Mouse (Mus musculus): ENCODE results near the gene Atp7a. TPM values are rescaled to one million over a fixed set of nuclear protein-coding genes. Genes with fewer than 3 reads are reported as not detected.
"Not testable (repeated sequence)": the region's sequence is repeated elsewhere in the genome, so short reads cannot be mapped to it uniquely, and the experiment has no call there.

The Atp7a gene
- 10 to 100 TPM; 34.1 to 39.3 TPM for total RNA-seq (2021)
- long read RNA-seq, experiment 1, result 0 reads
- long read RNA-seq, experiment 2, partial matches to known transcripts, result 1 of 3 reads
- long read RNA-seq, experiment 2, other reads (novel, unspliced or antisense), result 2 of 3 reads

DNA sequence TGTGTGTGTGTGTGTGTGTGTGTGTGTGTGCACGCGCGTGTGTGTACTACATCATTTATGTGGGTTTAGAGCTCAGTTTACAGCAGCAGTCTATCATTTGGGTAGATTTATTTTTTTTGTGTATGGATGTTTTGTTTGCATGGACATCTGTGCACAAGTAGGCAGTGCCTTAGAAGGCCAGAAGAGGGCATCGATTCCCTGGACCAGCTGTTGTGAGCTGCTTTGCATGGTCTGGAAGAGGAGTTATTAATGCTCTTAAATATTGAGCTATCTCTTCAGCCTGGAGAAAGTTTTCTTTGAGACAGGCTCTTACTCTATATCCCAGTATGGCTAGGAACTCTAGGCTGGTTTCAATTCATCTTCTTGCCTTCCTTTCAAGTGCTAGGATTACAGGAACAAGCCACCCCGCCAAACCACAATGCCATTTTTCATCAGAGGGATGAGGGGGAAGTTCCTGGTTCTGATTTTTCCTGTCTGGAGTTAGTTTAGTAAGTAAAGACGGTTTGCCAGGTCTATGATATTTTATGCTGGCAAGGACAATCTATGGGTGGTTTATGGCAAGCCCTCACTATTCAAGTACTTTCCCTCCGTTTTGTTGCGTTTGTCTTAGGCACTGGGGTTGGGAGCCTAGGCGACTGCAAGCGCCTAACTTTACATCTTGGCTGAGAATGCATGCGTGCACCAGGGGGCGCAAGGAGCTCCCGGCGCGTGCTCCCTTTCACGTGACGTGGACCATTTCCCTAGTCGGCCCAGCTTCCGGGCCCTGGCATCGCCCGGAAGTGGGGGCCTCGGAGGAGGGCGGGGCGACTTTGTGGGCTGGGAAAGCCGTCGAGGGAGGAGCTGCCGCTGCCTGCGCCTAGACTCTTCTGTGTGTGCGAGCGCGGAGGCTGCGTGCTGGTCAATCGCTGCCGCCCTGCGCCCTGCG lies at the start of gene Atp7a:
Gene Atp7a, plus strand, starts transcription at position 859 of the 925 bp plus-strand sequence.
- peak; percentile 67 to 77 for DNase-seq (ENCODE audit: low spot score in 2 of 2)

DNA sequence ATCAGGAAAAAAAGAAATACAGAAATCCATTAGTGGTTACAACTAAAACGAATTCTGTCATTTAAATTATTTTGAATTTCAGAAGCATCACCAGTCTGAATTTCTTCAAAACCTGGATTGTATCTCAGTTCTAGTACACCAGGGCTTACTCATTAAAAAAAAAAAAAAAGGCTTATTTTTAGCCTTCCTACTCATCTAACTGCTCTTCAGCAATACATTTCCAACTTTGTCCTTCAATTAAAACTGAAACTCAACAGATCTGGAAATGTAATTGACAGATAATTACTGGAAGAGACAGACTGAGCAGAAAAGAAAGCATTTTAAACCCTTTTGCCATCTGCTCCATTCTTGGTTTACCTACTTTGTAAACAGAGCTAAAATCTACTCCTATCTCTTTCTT lies 25.5 kb upstream of the Atp7a start:
- DNase-seq (ENCODE audit: low spot score in 2 of 2), result no peak

DNA sequence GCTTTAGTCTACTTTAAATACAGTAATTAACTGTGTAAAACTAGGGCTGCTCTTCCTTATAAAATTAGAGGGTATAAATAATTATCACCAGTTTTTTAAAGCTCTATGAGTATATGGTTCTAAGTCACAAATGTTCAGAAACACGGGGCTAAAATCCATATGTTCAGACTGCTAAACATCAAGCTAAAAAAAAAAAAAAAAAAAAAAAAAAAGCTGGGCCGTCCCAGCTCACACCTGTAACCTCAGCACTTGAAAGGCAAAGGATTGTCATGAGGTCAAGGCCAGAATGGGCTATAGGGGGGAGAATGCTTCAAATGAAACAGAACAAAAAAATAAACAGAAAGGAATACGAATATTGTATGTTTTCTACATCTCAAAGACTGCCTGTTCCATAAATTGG lies 16.3 kb upstream of the Atp7a start:
- DNase-seq (ENCODE audit: low spot score in 2 of 2), result no peak

DNA sequence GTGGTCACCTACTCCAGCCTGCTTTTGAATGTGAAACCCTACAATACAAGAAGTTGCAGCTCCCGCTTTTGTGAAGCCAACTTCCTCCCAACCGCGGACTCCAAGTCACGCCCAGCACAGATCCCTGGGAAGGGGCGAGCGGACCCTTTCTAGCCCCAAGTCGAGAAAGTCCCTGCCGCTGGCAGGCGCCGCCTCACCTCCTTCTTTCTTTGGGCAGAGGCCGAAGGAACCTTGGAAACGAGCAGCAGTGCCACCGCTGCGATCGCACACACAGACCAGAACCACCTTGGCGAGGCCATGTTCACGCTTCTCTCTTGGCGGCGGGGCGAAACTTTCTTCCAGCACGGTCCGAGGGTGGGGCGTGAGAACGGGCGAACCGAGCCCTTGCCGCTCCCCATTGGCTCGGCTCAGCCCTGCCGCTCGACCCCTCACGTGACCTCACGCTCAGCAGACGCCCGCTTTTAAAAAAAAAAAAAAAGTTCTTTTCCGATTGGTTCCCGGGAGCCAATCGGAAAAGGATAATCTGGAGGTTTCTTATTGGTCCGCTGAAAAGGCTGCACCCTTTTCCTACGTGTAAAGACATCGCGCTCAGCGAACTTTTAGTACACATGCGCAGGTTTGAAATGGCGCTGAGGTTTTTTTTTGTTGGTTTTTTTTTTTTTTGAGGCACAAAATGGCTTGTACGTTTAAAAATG lies 15.5 kb upstream of the Atp7a start, which contains the start of gene Magt1:
Gene Magt1, minus strand, starts transcription at position 442 of the 695 bp plus-strand sequence.
- peak; percentile 17 to 59 for DNase-seq (ENCODE audit: low spot score in 2 of 2)

DNA sequence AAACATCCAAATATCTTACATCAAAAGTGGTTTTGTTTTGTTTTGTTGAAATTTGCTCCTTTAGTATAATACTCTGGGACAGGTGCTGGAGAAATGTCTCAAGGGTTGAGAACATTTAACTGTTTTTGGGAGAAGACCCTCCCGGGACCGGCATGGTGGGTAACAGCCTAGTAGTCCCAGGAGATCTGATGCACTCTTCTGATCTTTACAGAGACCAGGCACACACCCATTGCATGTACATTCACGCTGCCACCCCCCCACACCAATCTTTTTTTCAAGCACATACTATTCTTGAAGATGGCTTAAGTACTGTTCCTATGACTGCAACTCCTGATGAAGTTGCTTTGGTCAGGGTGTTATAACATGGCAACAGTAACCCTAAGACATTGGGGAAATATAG lies 14.5 kb upstream of the Atp7a start:
- no peak for DNase-seq (ENCODE audit: low spot score in 2 of 2)

DNA sequence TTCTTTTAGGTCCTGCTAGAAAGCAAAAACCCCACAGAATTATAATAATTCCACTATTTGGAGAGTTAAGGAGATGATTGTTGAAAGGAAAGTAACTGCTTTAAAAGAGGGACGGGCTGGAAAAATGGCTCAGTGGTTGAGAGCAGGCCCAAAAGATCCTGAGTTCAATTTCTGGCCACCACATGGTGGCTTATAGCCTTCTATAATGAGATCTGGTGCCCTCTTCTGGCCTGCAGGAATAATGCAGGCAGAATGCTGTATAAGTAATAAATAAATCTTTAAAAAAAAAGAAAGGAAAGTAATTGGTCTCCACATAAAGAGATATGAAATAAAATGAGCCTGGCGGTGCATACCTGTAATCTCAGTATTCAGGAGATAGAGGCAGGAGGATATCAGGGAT lies 13.9 kb upstream of the Atp7a start:
- DNase-seq (ENCODE audit: low spot score in 2 of 2), result no peak

DNA sequence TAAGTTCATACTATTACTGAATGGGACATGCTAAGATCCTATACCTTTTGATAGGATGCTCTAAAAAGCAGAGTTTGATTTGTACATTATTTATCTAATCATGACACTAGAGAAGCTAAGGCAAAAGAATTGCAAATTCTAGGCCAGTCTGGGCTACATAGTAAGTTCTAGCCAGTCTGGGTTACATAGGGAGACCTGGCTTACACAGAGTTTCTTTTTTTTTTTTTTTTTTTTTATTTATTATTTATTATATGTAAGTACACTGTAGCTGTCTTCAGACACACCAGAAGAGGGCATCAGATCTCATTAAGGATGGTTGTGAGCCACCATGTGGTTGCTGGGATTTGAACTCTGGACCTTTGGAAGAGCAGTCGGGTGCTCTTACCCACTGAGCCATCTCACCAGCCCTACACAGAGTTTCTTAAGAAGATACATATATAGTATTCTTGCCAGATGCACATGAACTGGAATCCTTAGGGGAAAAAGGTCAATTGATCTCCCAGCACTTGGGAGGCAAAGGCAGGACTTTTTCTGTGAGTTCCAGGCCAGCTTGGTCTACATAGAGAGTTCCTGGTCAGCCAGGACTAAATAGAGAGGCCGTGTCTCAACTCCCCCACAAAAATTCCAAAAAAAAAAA lies 12.2 kb upstream of the Atp7a start:
- DNase-seq (ENCODE audit: low spot score in 2 of 2), result not testable (repeated sequence)

DNA sequence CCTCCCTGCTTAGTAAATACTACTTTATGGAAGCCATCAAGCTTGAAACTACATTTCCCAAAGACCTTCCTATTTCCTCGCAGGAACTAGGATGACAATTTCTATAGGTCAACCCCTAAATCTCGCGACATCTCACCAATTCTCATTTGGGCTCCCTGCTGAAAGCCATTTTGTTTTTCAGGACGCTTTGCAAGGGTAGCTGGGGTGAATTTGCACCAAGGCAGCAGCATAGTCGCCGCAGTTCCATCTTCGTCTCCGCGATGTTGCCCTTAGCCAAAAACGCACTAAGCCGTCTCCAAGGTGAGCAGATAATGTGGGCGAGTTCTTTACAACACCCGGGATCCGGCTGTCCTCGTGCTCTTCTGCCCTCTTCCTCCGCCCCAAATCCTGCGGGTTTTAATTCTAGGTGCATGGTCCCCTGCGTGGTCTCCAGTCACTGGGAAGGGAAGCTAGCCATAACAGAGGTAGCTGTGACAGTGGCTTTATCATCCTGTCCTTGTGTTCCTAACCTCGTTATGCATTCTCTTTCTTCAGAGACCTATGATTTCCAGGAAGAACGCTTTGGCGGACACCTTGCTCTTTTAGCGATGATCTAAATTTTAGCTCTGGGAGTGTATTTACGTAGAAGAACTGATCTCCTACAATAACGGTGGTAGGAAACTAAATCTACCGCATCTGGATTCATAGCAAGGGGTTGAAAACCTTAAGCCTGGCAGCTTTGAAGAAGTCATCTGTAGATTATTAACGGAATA lies 11.3 kb upstream of the Atp7a start, which contains the start of gene Cox7b:
Gene Cox7b, plus strand, starts transcription at position 130 of the 752 bp plus-strand sequence.
- peak; percentile 10 to 44 for DNase-seq (ENCODE audit: low spot score in 2 of 2)

DNA sequence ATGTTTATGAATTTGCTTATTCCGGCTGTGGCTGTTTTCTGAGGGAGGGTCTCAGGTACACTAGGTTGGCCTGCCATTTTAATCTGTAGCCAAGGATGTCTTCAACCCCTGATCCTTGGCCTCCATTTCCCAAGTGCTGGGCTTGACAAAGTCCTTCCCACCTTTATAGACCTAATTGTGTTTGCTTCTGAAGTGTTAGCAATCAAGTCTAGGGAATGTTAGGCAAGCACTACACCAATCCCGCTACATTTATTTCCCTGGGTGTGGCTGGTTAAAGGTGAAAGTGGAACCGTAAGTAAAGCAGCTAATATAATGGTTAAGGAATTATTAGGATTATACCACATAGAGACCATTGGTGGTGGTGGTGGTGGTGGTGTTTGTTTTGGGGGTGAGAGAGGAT lies 10.0 kb upstream of the Atp7a start:
- no peak for DNase-seq (ENCODE audit: low spot score in 2 of 2)

DNA sequence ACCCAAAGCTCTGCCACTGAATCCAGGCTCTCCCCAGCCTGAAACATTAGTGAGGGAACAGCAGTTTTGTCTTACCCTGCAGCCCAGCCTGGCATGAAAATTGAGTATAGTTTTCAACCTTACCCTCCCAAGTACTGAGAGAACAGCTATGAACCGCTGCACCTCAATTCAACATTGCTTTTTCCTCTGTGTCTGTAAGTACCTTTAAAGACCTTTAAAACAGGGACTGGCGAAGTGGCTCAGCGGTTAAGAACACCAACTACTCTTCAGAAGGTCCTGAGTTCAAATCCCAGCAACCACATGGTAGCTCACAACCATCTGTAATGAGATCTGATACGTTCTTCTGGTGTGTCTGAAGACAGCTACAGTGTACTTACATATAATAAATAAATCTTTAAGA lies 9.6 kb upstream of the Atp7a start:
- DNase-seq (ENCODE audit: low spot score in 2 of 2), result no peak

DNA sequence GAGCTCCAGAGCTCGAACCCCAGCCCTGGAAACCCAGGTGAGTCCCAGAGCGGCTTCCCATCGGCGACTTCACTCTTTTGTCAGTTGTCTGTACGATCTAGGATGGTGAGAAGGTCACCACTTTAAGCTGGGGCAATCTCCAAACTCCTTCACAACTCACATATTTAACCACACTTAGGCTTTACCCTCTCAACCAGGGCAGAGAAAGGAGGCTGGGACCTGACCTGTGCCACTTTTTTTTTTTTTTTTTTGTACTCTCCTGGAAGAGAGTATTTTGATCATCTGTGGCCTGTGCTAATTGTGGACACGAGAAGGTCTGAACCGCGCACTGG lies 233 bp downstream of the Atp7a start:
- no peak for DNase-seq (ENCODE audit: low spot score in 2 of 2)

DNA sequence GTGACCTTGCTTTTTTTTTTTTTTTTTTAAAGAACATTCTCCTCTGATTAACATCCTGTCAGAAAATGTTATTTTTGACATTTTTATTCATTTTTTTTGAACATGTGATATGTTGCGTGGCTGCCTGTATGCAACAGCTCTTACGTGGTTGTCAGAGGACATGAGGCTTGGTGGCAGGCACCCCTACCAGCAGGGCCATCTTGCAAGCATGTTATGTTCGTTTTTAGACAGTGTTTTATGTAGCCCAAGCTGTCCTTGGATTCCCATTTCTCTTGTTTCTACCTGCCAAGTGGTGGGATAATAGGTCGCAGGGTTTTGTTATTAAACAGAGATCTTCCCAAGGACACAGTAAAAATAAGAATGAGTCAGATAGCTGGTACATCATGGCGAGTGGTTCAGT lies 3.1 kb downstream of the Atp7a start:
- no peak for DNase-seq (ENCODE audit: low spot score in 2 of 2)

DNA sequence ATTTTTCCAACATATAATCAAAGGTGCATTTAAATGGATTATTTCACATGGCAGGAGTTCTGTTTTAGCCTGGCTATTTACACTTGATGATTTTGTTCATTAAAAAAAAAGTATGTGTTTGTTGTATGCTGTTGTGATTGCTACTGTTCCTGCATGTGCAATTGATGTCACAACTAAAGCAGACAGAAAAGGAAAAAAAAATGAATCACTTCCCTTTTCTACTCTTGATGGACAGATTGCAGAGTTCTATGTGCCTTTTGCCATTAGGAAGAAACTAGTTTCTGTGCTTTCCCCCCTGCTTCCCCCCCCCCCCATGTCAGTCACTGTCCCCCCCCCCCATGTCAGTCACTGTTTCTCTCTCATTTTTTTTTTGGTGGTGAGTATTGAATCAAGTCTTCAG lies 4.0 kb downstream of the Atp7a start:
- DNase-seq (ENCODE audit: low spot score in 2 of 2), result no peak

DNA sequence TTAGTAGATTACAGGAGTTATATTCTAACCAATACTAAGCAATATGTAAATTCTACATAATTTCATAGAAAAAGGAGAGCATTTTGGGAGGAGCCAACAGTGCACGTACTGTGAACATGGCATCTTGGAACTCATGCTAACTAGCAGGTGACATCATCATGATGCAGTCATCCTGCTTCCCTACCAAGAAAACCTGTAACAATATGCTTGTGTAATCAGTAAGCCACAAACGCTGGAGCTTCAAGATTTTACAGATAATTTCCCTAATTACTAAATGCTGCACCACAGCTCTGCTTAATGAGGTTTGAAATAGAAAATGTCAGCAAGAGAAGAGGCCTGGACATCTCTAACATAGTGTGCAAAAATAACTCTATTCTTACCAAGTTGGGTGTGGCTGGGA lies 8.7 kb downstream of the Atp7a start:
- no peak for DNase-seq (ENCODE audit: low spot score in 2 of 2)

DNA sequence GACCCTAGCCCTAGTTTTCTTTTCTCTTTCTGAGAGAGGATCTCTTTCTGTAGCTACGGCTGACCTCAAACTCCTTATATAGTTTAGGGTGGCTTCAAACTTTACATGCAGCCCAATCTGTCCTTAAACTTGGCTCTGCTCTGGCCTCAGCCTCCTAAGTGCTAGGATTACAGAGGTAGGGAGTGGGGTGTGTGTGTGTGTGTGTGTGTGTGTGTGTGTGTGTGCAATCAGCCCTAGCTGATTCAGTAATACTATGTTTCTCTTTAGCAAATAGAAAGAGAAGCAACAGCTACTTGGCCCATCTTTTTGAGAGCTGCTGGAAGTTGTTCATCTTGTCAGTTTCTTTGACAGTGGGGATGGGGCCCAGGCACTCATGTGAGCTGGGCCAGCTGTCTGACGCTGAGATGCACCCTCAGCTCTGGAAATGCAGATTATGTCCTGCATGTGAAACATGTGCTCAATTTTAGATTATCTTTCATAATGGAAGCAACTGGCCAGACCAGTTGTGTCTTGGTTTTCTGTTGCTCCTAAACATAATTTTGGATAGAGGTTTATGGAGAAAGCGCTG lies 10.2 kb downstream of the Atp7a start:
- DNase-seq (ENCODE audit: low spot score in 2 of 2), result no peak

DNA sequence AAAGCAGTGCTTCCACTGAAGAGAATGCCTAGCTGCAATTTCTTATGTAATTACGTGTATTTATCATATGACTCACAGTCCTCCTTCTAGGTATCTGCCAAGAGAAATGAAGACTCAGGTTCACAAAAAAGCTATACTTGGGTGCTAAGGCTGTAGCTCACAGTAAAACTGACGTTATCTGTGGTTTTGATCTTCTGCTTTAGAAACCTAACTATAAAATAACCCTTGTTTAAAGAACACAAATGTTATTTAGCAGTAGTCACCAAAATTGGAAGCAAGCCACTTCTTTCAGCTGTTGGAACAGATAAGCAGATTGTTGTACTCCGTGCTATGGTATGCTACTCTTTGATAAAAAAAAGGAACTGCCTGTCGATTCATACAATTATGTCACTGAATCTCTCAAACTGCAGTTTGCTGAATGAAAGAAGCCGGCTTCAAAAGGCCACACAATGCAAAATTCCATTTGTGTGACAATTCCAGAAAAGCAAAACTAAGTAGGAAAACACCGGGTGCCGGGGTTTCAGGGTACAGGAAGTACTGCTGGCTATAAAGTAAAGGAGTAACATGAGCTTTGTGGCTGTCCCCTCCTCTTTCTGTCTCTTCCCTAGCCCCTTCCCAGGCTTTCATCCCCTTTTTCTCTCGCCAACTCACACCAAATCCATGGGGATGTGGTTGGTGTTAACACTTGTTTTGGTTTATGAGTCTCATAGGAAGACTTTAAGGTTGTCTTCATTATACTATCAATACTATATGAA lies 17.0 kb downstream of the Atp7a start:
- no peak for DNase-seq (ENCODE audit: low spot score in 2 of 2)

DNA sequence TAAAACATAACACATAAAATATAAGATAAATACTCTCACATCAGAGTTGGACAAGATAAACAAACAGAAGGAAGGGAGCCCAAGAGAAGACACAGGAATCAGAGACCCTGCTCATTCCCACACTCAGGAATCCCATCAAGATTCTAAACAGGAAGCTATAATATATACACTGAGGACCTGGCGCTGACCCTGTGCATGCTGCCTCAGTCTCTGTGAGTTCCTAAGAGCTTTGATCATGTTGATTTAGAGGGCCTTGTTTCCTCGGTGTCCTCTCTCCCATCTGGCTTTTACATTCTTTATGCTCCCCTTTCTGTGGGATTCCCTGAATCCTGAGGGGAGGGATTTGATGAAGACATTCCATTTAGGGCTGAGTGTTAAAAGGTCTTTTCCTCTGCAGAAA lies 18.4 kb downstream of the Atp7a start:
- DNase-seq (ENCODE audit: low spot score in 2 of 2), result no peak

DNA sequence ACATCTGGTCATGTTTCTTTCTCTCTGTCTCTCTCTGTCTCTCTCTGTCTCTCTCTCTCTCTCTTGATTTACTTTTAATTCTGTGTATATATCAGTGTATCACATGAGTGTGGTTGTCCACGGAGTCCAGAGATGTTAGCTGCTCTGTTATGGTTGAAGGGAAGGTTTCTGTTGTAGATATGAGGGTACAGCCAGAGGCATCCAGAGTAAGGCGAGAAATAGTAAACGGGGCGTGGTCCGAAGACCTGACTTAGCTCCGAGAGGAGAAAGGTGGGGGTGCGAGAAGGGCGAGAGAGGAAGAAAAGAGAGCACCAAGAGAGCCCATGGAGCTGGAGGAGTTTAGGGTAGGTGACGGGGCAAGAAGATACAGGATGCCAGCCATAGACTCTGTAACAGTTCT lies 18.9 kb downstream of the Atp7a start:
- no peak for DNase-seq (ENCODE audit: low spot score in 2 of 2)

DNA sequence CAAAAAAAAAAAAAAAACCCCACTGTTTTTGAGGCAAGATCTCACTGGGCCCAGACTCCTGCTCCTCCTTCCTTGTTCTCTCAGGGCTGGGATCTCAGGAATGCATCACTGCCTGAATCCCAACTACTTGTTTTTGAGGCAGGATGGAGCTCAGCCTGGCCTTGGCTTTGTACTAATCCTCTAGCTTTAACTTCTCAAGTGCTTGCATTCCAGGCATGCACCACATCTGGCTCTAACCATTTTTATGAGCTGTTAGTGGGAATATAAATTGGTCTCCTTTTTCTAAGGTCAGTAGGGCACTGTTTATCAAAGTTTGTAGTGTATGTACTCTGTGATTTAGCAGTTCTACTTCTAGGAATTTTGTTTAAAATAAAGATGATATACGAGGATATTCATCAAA lies 21.1 kb downstream of the Atp7a start:
- no peak for DNase-seq (ENCODE audit: low spot score in 2 of 2)

DNA sequence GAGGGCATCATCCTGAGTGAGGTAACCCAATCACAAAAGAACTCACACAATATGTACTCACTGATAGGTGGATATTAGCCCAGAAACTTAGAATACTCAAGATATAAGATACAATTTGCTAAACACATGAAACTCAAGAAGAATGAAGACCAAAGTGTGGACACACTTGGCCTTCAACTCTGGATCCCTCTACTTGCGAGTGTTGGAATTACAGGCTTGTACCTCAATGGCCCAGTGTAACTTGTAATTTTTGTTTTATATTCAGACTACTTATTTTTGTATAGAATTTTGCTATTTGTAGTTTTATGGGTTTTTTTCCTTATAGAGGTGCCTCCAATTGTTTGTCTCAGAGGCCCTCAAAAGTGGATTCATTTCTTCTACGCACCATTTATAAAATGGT lies 50.8 kb downstream of the Atp7a start:
- DNase-seq (ENCODE audit: low spot score in 2 of 2), result not testable (repeated sequence)
